Mouse (Mus musculus): ENCODE results near the gene Srsf12. TPM values are rescaled to one million over a fixed set of nuclear protein-coding genes. Genes with fewer than 3 reads are reported as not detected.
A peak's percentile ranks its signal among the peaks of the same experiment; 100 is the strongest.

Gene Srsf12
- polyA plus RNA-seq, 2 experiments: 13.3 TPM

GRCm38 (mm10) chr4:33224003-33224675 is 15.3 kb downstream of the Srsf12 start:
- no peak for TF ChIP-seq POLR2A (IDR thresholded peaks at IDR 0.05; ENCODE audit: borderline replicate concordance, extremely low read depth, insufficient read depth, insufficient read length)
- WGBS: 44% methylated on average over 7 of the region's 7 CpGs
- no peaks in the 10 kb centered on the region for H3K9me3 ChIP-seq (ENCODE audit: control insufficient read depth, low read length)
- H3K9ac ChIP-seq (ENCODE audit: low read depth, low read length, severe bottlenecking): no peak overlapping the region
- H3K27me3 ChIP-seq (ENCODE audit: control insufficient read depth, insufficient read depth, low read length): no peaks in the 10 kb centered on the region
- H3K27ac ChIP-seq (replicated peaks; ENCODE audit: low read depth, low read length): no peak overlapping the region
- no peak overlapping the region for H3K4me3 ChIP-seq (replicated peaks; ENCODE audit: low read length)
- H3K4me2 ChIP-seq (replicated peaks; ENCODE audit: low read depth, low read length, severe bottlenecking): no peak overlapping the region
- peaks cover 10% of the 10 kb centered on the region for H3K4me1 ChIP-seq (ENCODE audit: control insufficient read depth, insufficient read depth, low read length)
- ATAC-seq (ENCODE audit: low FRiP score, low read depth) (no peak), DNase-seq (ENCODE audit: low spot score) (no peak)
- H3K36me3 ChIP-seq (ENCODE audit: control insufficient read depth, insufficient read depth, low read length): peaks cover 3% of the 10 kb centered on the region; the same call in 1 of the 2 replicates

GRCm38 (mm10) chr4:33227164-33227563 is 18.4 kb downstream of the Srsf12 start:
- no peak overlapping the region for H3K4me3 ChIP-seq (replicated peaks; ENCODE audit: low read length)
- no peak for ATAC-seq (ENCODE audit: low FRiP score, low read depth)
- no peak for DNase-seq (ENCODE audit: low spot score)
- peaks cover 11% of the 10 kb centered on the region for H3K36me3 ChIP-seq (ENCODE audit: control insufficient read depth, insufficient read depth, low read length)
- no peak for TF ChIP-seq POLR2A (IDR thresholded peaks at IDR 0.05; ENCODE audit: borderline replicate concordance, extremely low read depth, insufficient read depth, insufficient read length)
- no peaks in the 10 kb centered on the region for H3K27me3 ChIP-seq (ENCODE audit: control insufficient read depth, insufficient read depth, low read length)
- H3K9ac ChIP-seq (ENCODE audit: low read depth, low read length, severe bottlenecking): no peak overlapping the region
- H3K27ac ChIP-seq (replicated peaks; ENCODE audit: low read depth, low read length): no peak overlapping the region
- H3K9me3 ChIP-seq (ENCODE audit: control insufficient read depth, low read length): no peaks in the 10 kb centered on the region
- H3K4me2 ChIP-seq (replicated peaks; ENCODE audit: low read depth, low read length, severe bottlenecking): no peak overlapping the region
- H3K4me1 ChIP-seq (ENCODE audit: control insufficient read depth, insufficient read depth, low read length): peaks cover 10% of the 10 kb centered on the region
- WGBS: 84% methylated on average over 7 of the region's 7 CpGs

GRCm38 (mm10) chr4:33229639-33230038 is 20.8 kb downstream of the Srsf12 start:
- Histone ChIP-seq H3K9ac (ENCODE audit: low read depth, low read length, severe bottlenecking) (no peak overlapping the region), H3K4me1 (ENCODE audit: control insufficient read depth, insufficient read depth, low read length) (peaks cover 1% of the 10 kb centered on the region; the same call in 1 of the 2 replicates), H3K36me3 (ENCODE audit: control insufficient read depth, insufficient read depth, low read length) (peaks cover 11% of the 10 kb centered on the region), H3K27me3 (ENCODE audit: control insufficient read depth, insufficient read depth, low read length) (no peaks in the 10 kb centered on the region), H3K4me2 (replicated peaks; ENCODE audit: low read depth, low read length, severe bottlenecking) (no peak overlapping the region), H3K9me3 (ENCODE audit: control insufficient read depth, low read length) (no peaks in the 10 kb centered on the region), H3K27ac (replicated peaks; ENCODE audit: low read depth, low read length) (no peak overlapping the region), H3K4me3 (replicated peaks; ENCODE audit: low read length) (no peak overlapping the region)
- no peak for DNase-seq (ENCODE audit: low spot score)
- no peak for ATAC-seq (ENCODE audit: low FRiP score, low read depth)
- TF ChIP-seq POLR2A (IDR thresholded peaks at IDR 0.05; ENCODE audit: borderline replicate concordance, extremely low read depth, insufficient read depth, insufficient read length): no peak
- WGBS: 69% methylated on average over 4 of the region's 4 CpGs

- Histone ChIP-seq H3K27ac (replicated peaks; ENCODE audit: low read depth, low read length) (no peak overlapping the region), H3K9ac (ENCODE audit: low read depth, low read length, severe bottlenecking) (no peak overlapping the region), H3K9me3 (ENCODE audit: control insufficient read depth, low read length) (no peaks in the 10 kb centered on the region), H3K4me1 (ENCODE audit: control insufficient read depth, insufficient read depth, low read length) (no peaks in the 10 kb centered on the region), H3K4me2 (replicated peaks; ENCODE audit: low read depth, low read length, severe bottlenecking) (no peak overlapping the region), H3K36me3 (ENCODE audit: control insufficient read depth, insufficient read depth, low read length) (peaks cover 11% of the 10 kb centered on the region), H3K27me3 (ENCODE audit: control insufficient read depth, insufficient read depth, low read length) (no peaks in the 10 kb centered on the region), H3K4me3 (replicated peaks; ENCODE audit: low read length) (no peak overlapping the region)
- ATAC-seq (ENCODE audit: low FRiP score, low read depth) (no peak), DNase-seq (ENCODE audit: low spot score) (no peak)
- WGBS: 86% methylated on average over 18 of the region's 18 CpGs
- TF ChIP-seq POLR2A (IDR thresholded peaks at IDR 0.05; ENCODE audit: borderline replicate concordance, extremely low read depth, insufficient read depth, insufficient read length): no peak
These were observed 22.1 kb downstream of the Srsf12 start for GRCm38 (mm10) chr4:33230881-33231280.

GRCm38 (mm10) chr4:33242536-33242935 is 33.7 kb downstream of the Srsf12 start:
- peak; percentile 16 for DNase-seq (ENCODE audit: low spot score)
- no peak overlapping the region for H3K4me3 ChIP-seq (replicated peaks; ENCODE audit: low read length)
- no peak overlapping the region for H3K9ac ChIP-seq (ENCODE audit: low read depth, low read length, severe bottlenecking)
- WGBS: 73% methylated on average over 5 of the region's 5 CpGs
- H3K27ac ChIP-seq (replicated peaks; ENCODE audit: low read depth, low read length): no peak overlapping the region
- H3K36me3 ChIP-seq (ENCODE audit: control insufficient read depth, insufficient read depth, low read length): peaks cover 36% of the 10 kb centered on the region
- no peak overlapping the region for H3K4me2 ChIP-seq (replicated peaks; ENCODE audit: low read depth, low read length, severe bottlenecking)
- H3K4me1 ChIP-seq (ENCODE audit: control insufficient read depth, insufficient read depth, low read length): peaks cover 11% of the 10 kb centered on the region
- no peak for TF ChIP-seq POLR2A (IDR thresholded peaks at IDR 0.05; ENCODE audit: borderline replicate concordance, extremely low read depth, insufficient read depth, insufficient read length)
- no peaks in the 10 kb centered on the region for H3K9me3 ChIP-seq (ENCODE audit: control insufficient read depth, low read length)
- H3K27me3 ChIP-seq (ENCODE audit: control insufficient read depth, insufficient read depth, low read length): no peaks in the 10 kb centered on the region
- no peak for ATAC-seq (ENCODE audit: low FRiP score, low read depth)

Data from limb, embryonic 14.5 days (tissue).